Mouse (Mus musculus) adrenal gland, adult 8-10 months (tissue): ENCODE measurements around the gene Ak8. TPM values are rescaled to one million over a fixed set of nuclear protein-coding genes. Genes with fewer than 3 reads are reported as not detected.
A peak's percentile ranks its signal among the peaks of the same experiment; 100 is the strongest.

Experiments used
- DNase-seq: peaks from one replicate; pipeline ENCODE4 v3.0.0; 2022
- total RNA-seq, 4 experiments: library from RNA; stranded (reverse); gene quantifications; 2 replicates each; pipeline ENCODE4 v1.2.4; 2022

Gene Ak8
- under 1 TPM; 0.20 to 0.80 (median 0.62) TPM for total RNA-seq

- peak; percentile 71 for DNase-seq
Observed at GRCm38 (mm10) chr2:28699361-28700335, at the start of gene Ak8, which contains the start of gene Spaca9. Ak8 (plus strand) TSS chr2:28700164. Spaca9 (minus strand) TSS chr2:28699727.

GRCm38 (mm10) chr2:28650526-28650925 lies 49.4 kb upstream of the Ak8 start:
- peak; percentile 15 for DNase-seq

GRCm38 (mm10) chr2:28653351-28653750 lies 46.6 kb upstream of the Ak8 start:
- DNase-seq, result no peak

GRCm38 (mm10) chr2:28654295-28654694 lies 45.7 kb upstream of the Ak8 start:
- DNase-seq, result no peak

GRCm38 (mm10) chr2:28656216-28656615 lies 43.7 kb upstream of the Ak8 start:
- DNase-seq, result no peak

GRCm38 (mm10) chr2:28662891-28663290 lies 37.1 kb upstream of the Ak8 start:
- no peak for DNase-seq

GRCm38 (mm10) chr2:28665818-28666217 lies 34.1 kb upstream of the Ak8 start:
- DNase-seq, result no peak

GRCm38 (mm10) chr2:28671438-28671837 lies 28.5 kb upstream of the Ak8 start:
- DNase-seq, result no peak

GRCm38 (mm10) chr2:28676005-28676404 lies 24.0 kb upstream of the Ak8 start:
- DNase-seq, result no peak

- no peak for DNase-seq
Observed at GRCm38 (mm10) chr2:28680710-28681109, 19.3 kb upstream of the Ak8 start.

- peak; percentile 38 for DNase-seq
Observed at GRCm38 (mm10) chr2:28681718-28682117, 18.2 kb upstream of the Ak8 start.

GRCm38 (mm10) chr2:28685895-28686294 lies 14.1 kb upstream of the Ak8 start:
- no peak for DNase-seq

GRCm38 (mm10) chr2:28688431-28688830 lies 11.5 kb upstream of the Ak8 start:
- DNase-seq, result no peak

GRCm38 (mm10) chr2:28692692-28693091 lies 7.3 kb upstream of the Ak8 start:
- no peak for DNase-seq

- no peak for DNase-seq
Observed at GRCm38 (mm10) chr2:28698566-28698965, 1.4 kb upstream of the Ak8 start.

GRCm38 (mm10) chr2:28701646-28702262 lies 1.8 kb downstream of the Ak8 start:
- DNase-seq, result no peak

GRCm38 (mm10) chr2:28706106-28706636 lies 6.2 kb downstream of the Ak8 start:
- DNase-seq, result no peak

GRCm38 (mm10) chr2:28706787-28707186 lies 6.8 kb downstream of the Ak8 start:
- DNase-seq, result no peak

GRCm38 (mm10) chr2:28713036-28713435 lies 13.1 kb downstream of the Ak8 start:
- no peak for DNase-seq

GRCm38 (mm10) chr2:28722419-28722818 lies 22.5 kb downstream of the Ak8 start:
- DNase-seq, result no peak

- no peak for DNase-seq
Observed at GRCm38 (mm10) chr2:28723912-28724311, 23.9 kb downstream of the Ak8 start.

- DNase-seq, result no peak
Observed at GRCm38 (mm10) chr2:28727786-28728404, 27.9 kb downstream of the Ak8 start.

GRCm38 (mm10) chr2:28730676-28731075 lies 30.7 kb downstream of the Ak8 start:
- DNase-seq, result no peak
